Mouse (Mus musculus): ENCODE data around the gene Rbfox3. TPM values are rescaled to one million over a fixed set of nuclear protein-coding genes. Genes with fewer than 3 reads are reported as not detected.
A peak's percentile ranks its signal among the peaks of the same experiment; 100 is the strongest.

Gene Rbfox3
- total and polyA plus RNA-seq, 2 experiments from 2014 or later: 52.6 to 76.8 TPM

- no peak overlapping the region for H3K9ac ChIP-seq (replicated peaks; ENCODE audit: low read length)
- H3K4me1 ChIP-seq (ENCODE audit: insufficient read depth, low read length): no peaks in the 10 kb centered on the region
- no peak overlapping the region for H3K4me2 ChIP-seq (ENCODE audit: low read depth, low read length)
- H3K27ac ChIP-seq: no peak overlapping the region
- H3K27me3 ChIP-seq (ENCODE audit: insufficient read depth, low read length): no peaks in the 10 kb centered on the region
- TF ChIP-seq CTCF (IDR thresholded peaks at IDR 0.05; ENCODE audit: low read depth): no peak
- WGBS: 59% methylated on average over 8 of the region's 8 CpGs
- DNase-seq (ENCODE audit: low spot score): no peak
- no peaks in the 10 kb centered on the region for H3K36me3 ChIP-seq (ENCODE audit: insufficient read depth, low read length)
- no peak for ATAC-seq
- no peak overlapping the region for H3K4me3 ChIP-seq (ENCODE audit: low read length)
- H3K9me3 ChIP-seq (ENCODE audit: low read length): no peaks in the 10 kb centered on the region
Observed at GRCm38 (mm10) chr11:118663305-118663704, 248.1 kb downstream of the Rbfox3 start.

GRCm38 (mm10) chr11:118659305-118659704 lies 252.1 kb downstream of the Rbfox3 start:
- no peak overlapping the region for H3K9ac ChIP-seq (replicated peaks; ENCODE audit: low read length)
- peak; percentile 66 for TF ChIP-seq CTCF (IDR thresholded peaks at IDR 0.05; ENCODE audit: low read depth)
- H3K36me3 ChIP-seq (ENCODE audit: insufficient read depth, low read length): no peaks in the 10 kb centered on the region
- ATAC-seq (no peak), DNase-seq (ENCODE audit: low spot score) (peak; percentile 74)
- H3K27ac ChIP-seq: no peak overlapping the region
- no peak overlapping the region for H3K4me2 ChIP-seq (ENCODE audit: low read depth, low read length)
- 20% methylated on average over 10 of the region's 10 CpGs for WGBS
- H3K9me3 ChIP-seq (ENCODE audit: low read length): no peaks in the 10 kb centered on the region
- H3K27me3 ChIP-seq (ENCODE audit: insufficient read depth, low read length): no peaks in the 10 kb centered on the region
- H3K4me3 ChIP-seq (ENCODE audit: low read length): no peak overlapping the region
- 0 out of 2 replicates have a peak, but pooled peaks cover 3% of the 10 kb centered on the region for H3K4me1 ChIP-seq (ENCODE audit: insufficient read depth, low read length)

- no peaks in the 10 kb centered on the region for H3K36me3 ChIP-seq (ENCODE audit: insufficient read depth, low read length)
- no peaks in the 10 kb centered on the region for H3K9me3 ChIP-seq (ENCODE audit: low read length)
- DNase-seq (ENCODE audit: low spot score) (no peak), ATAC-seq (no peak)
- H3K4me3 ChIP-seq (ENCODE audit: low read length): no peak overlapping the region
- H3K9ac ChIP-seq (replicated peaks; ENCODE audit: low read length): no peak overlapping the region
- no peaks in the 10 kb centered on the region for H3K27me3 ChIP-seq (ENCODE audit: insufficient read depth, low read length)
- no peak overlapping the region for H3K27ac ChIP-seq
- no peak for TF ChIP-seq CTCF (IDR thresholded peaks at IDR 0.05; ENCODE audit: low read depth)
- H3K4me2 ChIP-seq (ENCODE audit: low read depth, low read length): no peak overlapping the region
- WGBS: 53% methylated on average over 4 of the region's 4 CpGs
- peaks cover 3% of the 10 kb centered on the region; the same call in 1 of the 2 replicates for H3K4me1 ChIP-seq (ENCODE audit: insufficient read depth, low read length)
Observed at GRCm38 (mm10) chr11:118655833-118656232, 255.6 kb downstream of the Rbfox3 start.

- Histone ChIP-seq H3K36me3 (ENCODE audit: insufficient read depth, low read length) (no peaks in the 10 kb centered on the region), H3K27me3 (ENCODE audit: insufficient read depth, low read length) (no peaks in the 10 kb centered on the region), H3K9me3 (ENCODE audit: low read length) (no peaks in the 10 kb centered on the region), H3K27ac (no peak overlapping the region), H3K4me3 (ENCODE audit: low read length) (no peak overlapping the region), H3K4me2 (ENCODE audit: low read depth, low read length) (no peak overlapping the region), H3K4me1 (ENCODE audit: insufficient read depth, low read length) (peaks cover 3% of the 10 kb centered on the region; the same call in 1 of the 2 replicates), H3K9ac (replicated peaks; ENCODE audit: low read length) (no peak overlapping the region)
- TF ChIP-seq CTCF (IDR thresholded peaks at IDR 0.05; ENCODE audit: low read depth): no peak
- ATAC-seq: no peak
- DNase-seq (ENCODE audit: low spot score): no peak
- 80% methylated on average over 14 of the region's 14 CpGs for WGBS
Observed at GRCm38 (mm10) chr11:118653521-118654318, 257.7 kb downstream of the Rbfox3 start.

- DNase-seq (ENCODE audit: low spot score) (no peak), ATAC-seq (no peak)
- no peak overlapping the region for H3K9ac ChIP-seq (replicated peaks; ENCODE audit: low read length)
- no peaks in the 10 kb centered on the region for H3K27me3 ChIP-seq (ENCODE audit: insufficient read depth, low read length)
- H3K27ac ChIP-seq: no peak overlapping the region
- no peak for TF ChIP-seq CTCF (IDR thresholded peaks at IDR 0.05; ENCODE audit: low read depth)
- H3K36me3 ChIP-seq (ENCODE audit: insufficient read depth, low read length): no peaks in the 10 kb centered on the region
- H3K4me2 ChIP-seq (ENCODE audit: low read depth, low read length): no peak overlapping the region
- no peaks in the 10 kb centered on the region; the same call in 1 of the 2 replicates for H3K4me1 ChIP-seq (ENCODE audit: insufficient read depth, low read length)
- WGBS: 80% methylated on average over 13 of the region's 13 CpGs
- H3K9me3 ChIP-seq (ENCODE audit: low read length): no peaks in the 10 kb centered on the region
- no peak overlapping the region for H3K4me3 ChIP-seq (ENCODE audit: low read length)
Observed at GRCm38 (mm10) chr11:118652401-118653240, 258.8 kb downstream of the Rbfox3 start.

- no peak overlapping the region for H3K27ac ChIP-seq
- H3K27me3 ChIP-seq (ENCODE audit: insufficient read depth, low read length): no peaks in the 10 kb centered on the region
- 28% methylated on average over 5 of the region's 5 CpGs for WGBS
- ATAC-seq: no peak
- H3K4me1 ChIP-seq (ENCODE audit: insufficient read depth, low read length): no peaks in the 10 kb centered on the region; the same call in 1 of the 2 replicates
- H3K4me3 ChIP-seq (ENCODE audit: low read length): no peak overlapping the region
- peak; percentile 50; the same call in 1 of the 2 replicates for TF ChIP-seq CTCF (IDR thresholded peaks at IDR 0.05; ENCODE audit: low read depth)
- H3K36me3 ChIP-seq (ENCODE audit: insufficient read depth, low read length): no peaks in the 10 kb centered on the region
- H3K9me3 ChIP-seq (ENCODE audit: low read length): no peaks in the 10 kb centered on the region
- H3K9ac ChIP-seq (replicated peaks; ENCODE audit: low read length): no peak overlapping the region
- DNase-seq (ENCODE audit: low spot score): no peak
- H3K4me2 ChIP-seq (ENCODE audit: low read depth, low read length): no peak overlapping the region
Observed at GRCm38 (mm10) chr11:118648369-118648768, 263.0 kb downstream of the Rbfox3 start.

Data from hindbrain, postnatal 0 days (tissue).